In the genomic region with DNA sequence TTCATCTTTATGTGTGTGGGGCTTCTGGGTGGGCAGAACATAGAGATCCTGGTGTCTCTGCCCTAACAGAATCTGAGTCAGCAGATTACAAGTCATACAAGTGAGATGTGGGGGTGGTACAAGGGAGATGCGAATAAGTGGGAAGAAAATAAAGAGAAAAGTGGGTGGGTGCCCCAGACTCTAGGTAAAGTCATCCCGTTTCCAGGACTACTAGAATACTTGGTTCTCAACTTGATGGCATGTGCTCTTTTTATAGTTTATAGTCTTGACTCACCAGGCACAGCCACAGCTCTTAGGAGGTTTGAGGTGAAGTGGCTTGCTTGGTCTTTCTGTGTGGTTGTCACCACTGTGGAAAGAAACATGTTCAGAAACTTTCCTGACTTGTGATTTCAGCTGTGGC, we compare ENCODE assay signal across 10 mouse cellular contexts.
"Had no signal": no experiment of that assay in that cellular context is flagged by ENCODE, and none has a peak within 500 bp of the region (broad histone marks: within the 10 kb centered on the region; RNA-seq: fewer than 3 reads in every experiment).

No protein-coding gene starts in this region.

- DNase-seq: kidney, adult 18-20 months; kidney, adult 9 months; kidney, postnatal 14 days; kidney, postnatal 4 days; liver; lung, adult 18-20 months; lung, postnatal 10 days; lung, postnatal 36 days; midbrain, embryonic 14.5 days; thymus, postnatal 25 days had no signal
